Comparison of ENCODE assay signal across 8 mouse cellular contexts in genomic region chr3:58168522-58169185, GRCm38 (mm10).
DNase-seq lines count a peak whose midpoint lies in the region; ATAC-seq lines count a peak whose summit lies in the region.

No protein-coding gene starts in this region.

- ATAC-seq in neural tube, embryonic 14.5 days (ENCODE audit: low read depth), result 0 out of 2 replicates have a peak, but pooled peaks have one; percentile 22
- no peak for ATAC-seq in heart, embryonic 15.5 days (replicated peaks; ENCODE audit: insufficient number of reproducible peaks, insufficient read depth, low FRiP score, low read depth)

- no peak overlapping the region for H3K9ac ChIP-seq in neural tube, embryonic 14.5 days (replicated peaks; ENCODE audit: low read depth, low read length)
- H3K9ac ChIP-seq in heart, embryonic 15.5 days, result no peak overlapping the region

- no peaks in the 10 kb centered on the region for H3K27me3 ChIP-seq in neural tube, embryonic 14.5 days (ENCODE audit: control insufficient read depth, insufficient read depth, low read length)
- no peaks in the 10 kb centered on the region for H3K27me3 ChIP-seq in heart, embryonic 15.5 days

- intact Hi-C loops in left cerebral cortex, postnatal 14 days (cut with DNase I), result no loop called here

- DNase-seq in neural tube, embryonic 10.5 days (ENCODE audit: extremely low spot score, low spot score), result no peak
- peak; percentile 16 to 34 for DNase-seq in cerebellum, postnatal 25 days
- peak; percentile 27 to 28 for DNase-seq in left cerebral cortex, postnatal 14 days (ENCODE audit: low spot score in 2 of 2)
- DNase-seq in right cerebral cortex, adult 18-20 months, result peak; percentile 37
- DNase-seq in urinary bladder, postnatal 10 days (ENCODE audit: low spot score), result no peak
- DNase-seq in urinary bladder, adult 2 months (ENCODE audit: low spot score), result no peak

- H3K9me3 ChIP-seq in neural tube, embryonic 14.5 days (ENCODE audit: control insufficient read depth, low read length), result no peaks in the 10 kb centered on the region
- H3K9me3 ChIP-seq in heart, embryonic 15.5 days (replicated peaks), result no peaks in the 10 kb centered on the region

- H3K36me3 ChIP-seq in neural tube, embryonic 14.5 days (ENCODE audit: control insufficient read depth, insufficient read depth, low read length), result no peaks in the 10 kb centered on the region
- no peaks in the 10 kb centered on the region for H3K36me3 ChIP-seq in heart, embryonic 15.5 days

- WGBS in neural tube, embryonic 14.5 days, result 49% methylated on average over 14 of the region's 14 CpGs
- 59% methylated on average over 14 of the region's 14 CpGs for WGBS in heart, embryonic 15.5 days

- no peak overlapping the region for H3K4me2 ChIP-seq in neural tube, embryonic 14.5 days (ENCODE audit: low read depth, low read length)
- H3K4me2 ChIP-seq in heart, embryonic 15.5 days, result no peak overlapping the region

- no peak overlapping the region for H3K27ac ChIP-seq in neural tube, embryonic 14.5 days (ENCODE audit: low read depth, low read length)
- peak overlapping the region; percentile 7; the same call in 1 of the 2 replicates for H3K27ac ChIP-seq in heart, embryonic 15.5 days

- H3K4me3 ChIP-seq in neural tube, embryonic 14.5 days (ENCODE audit: low read depth, low read length), result no peak overlapping the region
- no peak overlapping the region for H3K4me3 ChIP-seq in heart, embryonic 15.5 days

- no peaks in the 10 kb centered on the region for H3K4me1 ChIP-seq in neural tube, embryonic 14.5 days (ENCODE audit: control insufficient read depth, insufficient read depth, low read length)
- peaks cover 31% of the 10 kb centered on the region for H3K4me1 ChIP-seq in heart, embryonic 15.5 days (replicated peaks)

Comparison
In these comparisons a context has a peak if more than half of its experiments do, and no peak if none do; other contexts are left out.
1. DNase-seq: peak in cerebellum, postnatal 25 days (2 of 2), left cerebral cortex, postnatal 14 days (2 of 2) and right cerebral cortex, adult 18-20 months (single experiment); none in neural tube, embryonic 10.5 days (single experiment), urinary bladder, postnatal 10 days (single experiment) and urinary bladder, adult 2 months (single experiment).